18 mouse cellular contexts compared by ENCODE assay signal in genomic region chr11:5856479-5857130, GRCm38 (mm10). TPM values are rescaled to one million over a fixed set of nuclear protein-coding genes. Genes with fewer than 3 reads are reported as not detected.
DNase-seq lines count a peak whose midpoint lies in the region; ATAC-seq and TF ChIP-seq lines count a peak whose summit lies in the region.
"Had no signal": no experiment of that assay in that cellular context is flagged by ENCODE, and none has a peak within 500 bp of the region (broad histone marks: within the 10 kb centered on the region; RNA-seq: fewer than 3 reads in every experiment).

No protein-coding gene starts in this region.

- peak overlapping the region; percentile 36; the same call in 1 of the 2 replicates for H3K27ac ChIP-seq in cerebellum, adult 2 months (ENCODE audit: insufficient read depth, low read length)
- peak overlapping the region; percentile 6 to 20; a peak in 2 of 4 replicates for H3K27ac ChIP-seq in heart, embryonic 14.5 days (replicated peaks in 1 of 2; ENCODE audit: control insufficient read depth in 1 of 2, insufficient read depth in 1 of 2, low read depth in 2 of 2, low read length in 2 of 2)
- H3K27ac ChIP-seq in heart, embryonic 12.5 days (ENCODE audit: poor library complexity, severe bottlenecking), result no peak overlapping the region
- H3K27ac ChIP-seq in limb, embryonic 14.5 days (replicated peaks; ENCODE audit: low read depth, low read length), result peak overlapping the region; percentile 70
- H3K27ac ChIP-seq: midbrain, embryonic 13.5 days; neural tube, embryonic 13.5 days had no signal

- 0 out of 2 replicates have a peak, but pooled peaks cover 3% of the 10 kb centered on the region for H3K4me1 ChIP-seq in cerebellum, adult 2 months (ENCODE audit: control insufficient read depth, insufficient read depth, low read length)
- peaks cover 21 to 32% of the 10 kb centered on the region in 2 experiments for H3K4me1 ChIP-seq in heart, embryonic 14.5 days (ENCODE audit: control insufficient read depth in 2 of 2, insufficient read depth in 2 of 2, low read length in 2 of 2)
- peaks cover 32% of the 10 kb centered on the region for H3K4me1 ChIP-seq in heart, embryonic 12.5 days (replicated peaks)
- H3K4me1 ChIP-seq in E14TG2a.4 (replicated peaks; ENCODE audit: low read depth, low read length), result peaks cover 53% of the 10 kb centered on the region
- H3K4me1 ChIP-seq in limb, embryonic 14.5 days (ENCODE audit: control insufficient read depth, insufficient read depth, low read length), result peaks cover 21% of the 10 kb centered on the region

- no peak overlapping the region for H3K4me3 ChIP-seq in cerebellum, adult 2 months (replicated peaks; ENCODE audit: insufficient read depth, low read depth, low read length)
- H3K4me3 ChIP-seq in heart, embryonic 14.5 days (ENCODE audit: control insufficient read depth in 1 of 2, insufficient read depth in 1 of 2, low read depth in 1 of 2, low read length in 2 of 2), result no peak overlapping the region
- no peak overlapping the region for H3K4me3 ChIP-seq in heart, embryonic 12.5 days
- H3K4me3 ChIP-seq in E14TG2a.4 (replicated peaks; ENCODE audit: low read length), result 0 out of 2 replicates have a peak overlapping the region, but pooled peaks have one; percentile 23
- H3K4me3 ChIP-seq in limb, embryonic 14.5 days (replicated peaks; ENCODE audit: low read length), result no peak overlapping the region
- H3K4me3 ChIP-seq: embryonic facial prominence, embryonic 12.5 days; forebrain, embryonic 10.5 days; heart, embryonic 10.5 days; midbrain, embryonic 13.5 days; neural tube, embryonic 13.5 days had no signal

- 70% methylated on average over 8 of the region's 8 CpGs for WGBS in cerebellum, adult 2 months
- 66% methylated on average over 8 of the region's 8 CpGs for WGBS in heart, embryonic 14.5 days
- WGBS in heart, embryonic 12.5 days, result 63% methylated on average over 8 of the region's 8 CpGs
- 70% methylated on average over 8 of the region's 8 CpGs for WGBS in limb, embryonic 14.5 days

- peaks cover 3% of the 10 kb centered on the region; the same call in 1 of the 2 replicates for H3K9me3 ChIP-seq in heart, embryonic 14.5 days (ENCODE audit: control insufficient read depth, low read length)
- peaks cover 4% of the 10 kb centered on the region; the same call in 1 of the 2 replicates for H3K9me3 ChIP-seq in heart, embryonic 12.5 days (replicated peaks)
- H3K9me3 ChIP-seq in E14TG2a.4 (ENCODE audit: low read length), result no peaks in the 10 kb centered on the region
- no peaks in the 10 kb centered on the region for H3K9me3 ChIP-seq in limb, embryonic 14.5 days (ENCODE audit: control insufficient read depth, low read length)
- H3K9me3 ChIP-seq: embryonic facial prominence, embryonic 12.5 days; heart, embryonic 10.5 days; midbrain, embryonic 13.5 days; neural tube, embryonic 13.5 days had no signal

- no peak for TF ChIP-seq POLR2A in cerebellum, adult 2 months (IDR thresholded peaks at IDR 0.05; ENCODE audit: borderline replicate concordance, insufficient read depth, low read length)
- no peak for TF ChIP-seq POLR2A in limb, embryonic 14.5 days (IDR thresholded peaks at IDR 0.05; ENCODE audit: borderline replicate concordance, extremely low read depth, insufficient read depth, insufficient read length)

- no peak for ATAC-seq in heart, embryonic 14.5 days (ENCODE audit: insufficient number of reproducible peaks, insufficient read depth, low FRiP score, low read depth)
- ATAC-seq in heart, embryonic 12.5 days (ENCODE audit: insufficient number of reproducible peaks, low FRiP score), result no peak
- ATAC-seq in limb, embryonic 14.5 days (ENCODE audit: low FRiP score, low read depth), result no peak
- ATAC-seq: CD4-positive, CD25-positive, alpha-beta regulatory T cell, adult 4 months had no signal

- H3K9ac ChIP-seq in heart, embryonic 14.5 days (ENCODE audit: low read length), result no peak overlapping the region
- H3K9ac ChIP-seq in heart, embryonic 12.5 days, result no peak overlapping the region
- H3K9ac ChIP-seq in limb, embryonic 14.5 days (ENCODE audit: low read depth, low read length, severe bottlenecking), result no peak overlapping the region
- H3K9ac ChIP-seq: midbrain, embryonic 13.5 days; neural tube, embryonic 13.5 days had no signal

- no peak overlapping the region for H3K4me2 ChIP-seq in heart, embryonic 14.5 days (ENCODE audit: low read length)
- no peak overlapping the region for H3K4me2 ChIP-seq in heart, embryonic 12.5 days
- no peak overlapping the region for H3K4me2 ChIP-seq in limb, embryonic 14.5 days (replicated peaks; ENCODE audit: low read depth, low read length, severe bottlenecking)
- H3K4me2 ChIP-seq: embryonic facial prominence, embryonic 12.5 days; midbrain, embryonic 13.5 days; neural tube, embryonic 13.5 days had no signal

- no peaks in the 10 kb centered on the region for H3K27me3 ChIP-seq in cerebellum, adult 2 months (ENCODE audit: control insufficient read depth, insufficient read depth, low read length)
- H3K27me3 ChIP-seq in heart, embryonic 14.5 days (ENCODE audit: control insufficient read depth, insufficient read depth, low read length), result 0 out of 2 replicates have a peak, but pooled peaks cover 5% of the 10 kb centered on the region
- no peaks in the 10 kb centered on the region; the same call in 1 of the 2 replicates for H3K27me3 ChIP-seq in heart, embryonic 12.5 days (replicated peaks)
- H3K27me3 ChIP-seq in E14TG2a.4 (ENCODE audit: insufficient read depth, low read length), result peaks cover 26% of the 10 kb centered on the region
- no peaks in the 10 kb centered on the region for H3K27me3 ChIP-seq in limb, embryonic 14.5 days (ENCODE audit: control insufficient read depth, insufficient read depth, low read length)

- H3K36me3 ChIP-seq in heart, embryonic 14.5 days (ENCODE audit: control insufficient read depth, insufficient read depth, low read length), result no peaks in the 10 kb centered on the region
- H3K36me3 ChIP-seq in heart, embryonic 12.5 days, result no peaks in the 10 kb centered on the region
- no peaks in the 10 kb centered on the region for H3K36me3 ChIP-seq in E14TG2a.4 (ENCODE audit: insufficient read depth, low read length)
- H3K36me3 ChIP-seq in limb, embryonic 14.5 days (ENCODE audit: control insufficient read depth, insufficient read depth, low read length), result no peaks in the 10 kb centered on the region
- H3K36me3 ChIP-seq: embryonic facial prominence, embryonic 12.5 days; forebrain, embryonic 10.5 days; G1E; heart, embryonic 10.5 days; midbrain, embryonic 13.5 days; neural tube, embryonic 13.5 days had no signal

- DNase-seq in cerebellum, adult 2 months, result no peak
- no peak for DNase-seq in cerebellum, postnatal 36 days
- no peak for DNase-seq in limb, embryonic 14.5 days (ENCODE audit: low spot score)
- no peak for DNase-seq in kidney, postnatal 36 days
- DNase-seq in T-cell, adult 2 months (ENCODE audit: low spot score), result no peak
- DNase-seq: cerebellum, adult 11-12 months; liver; thymus, postnatal 36 days had no signal

- TF ChIP-seq CTCF in cerebellum, adult 2 months (IDR thresholded peaks at IDR 0.05; ENCODE audit: borderline replicate concordance, insufficient read depth, low read depth, low read length), result no peak
- no peak for TF ChIP-seq CTCF in E14TG2a.4 (conservative IDR thresholded peaks at IDR 0.05; ENCODE audit: low read length)

RNA-seq across cellular contexts. Expression of gene Aebp1, which starts 5.1 kb away (rescaled TPM):
- 10.3 and 13.2 TPM in 2 replicates for polyA plus RNA-seq in cerebellum, adult 2 months (2012; rRNA removed)
- 25.0 and 32.8 TPM in 2 replicates for polyA plus RNA-seq in heart, embryonic 14.5 days (2014; fragmentation: Nextera tagmentation; extraction: Ambion mirVana)
- 31.8 and 34.7 TPM in 2 replicates for polyA plus RNA-seq in heart, embryonic 12.5 days (2016; fragmentation: Nextera tagmentation; extraction: Ambion mirVana)
- polyA plus RNA-seq in limb, embryonic 14.5 days (2012; rRNA removed), result 60.6 and 70.9 TPM in 2 replicates
- polyA plus RNA-seq in limb, embryonic 14.5 days (2014; fragmentation: Nextera tagmentation; extraction: Ambion mirVana), result 51.7 and 53.7 TPM in 2 replicates
- polyA plus RNA-seq: G1E had no signal

RNA-seq across cellular contexts. Expression of gene Polm, which starts 18.8 kb away (rescaled TPM):
- polyA plus RNA-seq in cerebellum, adult 2 months (2012; rRNA removed), result 15.0 and 19.3 TPM in 2 replicates
- polyA plus RNA-seq in heart, embryonic 14.5 days (2014; fragmentation: Nextera tagmentation; extraction: Ambion mirVana), result 5.6 and 7.0 TPM in 2 replicates
- polyA plus RNA-seq in heart, embryonic 12.5 days (2016; fragmentation: Nextera tagmentation; extraction: Ambion mirVana), result 8.4 and 9.0 TPM in 2 replicates
- 29.5 and 40.8 TPM in 2 replicates for polyA plus RNA-seq in limb, embryonic 14.5 days (2012; rRNA removed)
- polyA plus RNA-seq in limb, embryonic 14.5 days (2014; fragmentation: Nextera tagmentation; extraction: Ambion mirVana), result 10.6 and 11.1 TPM in 2 replicates

RNA-seq across cellular contexts. Expression of gene Pold2, which starts 21.5 kb away (rescaled TPM):
- 47.4 and 55.0 TPM in 2 replicates for polyA plus RNA-seq in cerebellum, adult 2 months (2012; rRNA removed)
- polyA plus RNA-seq in heart, embryonic 14.5 days (2014; fragmentation: Nextera tagmentation; extraction: Ambion mirVana), result 77.0 and 86.2 TPM in 2 replicates
- polyA plus RNA-seq in heart, embryonic 12.5 days (2016; fragmentation: Nextera tagmentation; extraction: Ambion mirVana), result 102 and 106 TPM in 2 replicates
- 158 and 206 TPM in 2 replicates for polyA plus RNA-seq in limb, embryonic 14.5 days (2012; rRNA removed)
- polyA plus RNA-seq in limb, embryonic 14.5 days (2014; fragmentation: Nextera tagmentation; extraction: Ambion mirVana), result 95.7 and 95.8 TPM in 2 replicates

RNA-seq across cellular contexts. Expression of gene Myl7, which starts 42.0 kb away (rescaled TPM):
- polyA plus RNA-seq in cerebellum, adult 2 months (2012; rRNA removed), result not detected in 2 replicates
- 5,314 and 7,420 TPM in 2 replicates for polyA plus RNA-seq in heart, embryonic 14.5 days (2014; fragmentation: Nextera tagmentation; extraction: Ambion mirVana)
- 5,530 and 5,941 TPM in 2 replicates for polyA plus RNA-seq in heart, embryonic 12.5 days (2016; fragmentation: Nextera tagmentation; extraction: Ambion mirVana)
- 0.19 and 0.36 TPM in 2 replicates for polyA plus RNA-seq in limb, embryonic 14.5 days (2012; rRNA removed)
- polyA plus RNA-seq in limb, embryonic 14.5 days (2014; fragmentation: Nextera tagmentation; extraction: Ambion mirVana), result 0.92 and 1.00 TPM in 2 replicates
- polyA plus RNA-seq: CD4-positive, CD25-positive, alpha-beta regulatory T cell, adult 4 months; G1E had no signal

RNA-seq across cellular contexts. Expression of gene Pgam2, which starts 53.1 kb away (rescaled TPM):
- polyA plus RNA-seq in cerebellum, adult 2 months (2012; rRNA removed), result 0.63 and 1.1 TPM in 2 replicates
- polyA plus RNA-seq in heart, embryonic 14.5 days (2014; fragmentation: Nextera tagmentation; extraction: Ambion mirVana), result 1,077 and 1,126 TPM in 2 replicates
- 738 and 761 TPM in 2 replicates for polyA plus RNA-seq in heart, embryonic 12.5 days (2016; fragmentation: Nextera tagmentation; extraction: Ambion mirVana)
- polyA plus RNA-seq in limb, embryonic 14.5 days (2012; rRNA removed), result 46.8 and 55.3 TPM in 2 replicates
- 64.4 and 88.3 TPM in 2 replicates for polyA plus RNA-seq in limb, embryonic 14.5 days (2014; fragmentation: Nextera tagmentation; extraction: Ambion mirVana)
